Mouse (Mus musculus) layer of hippocampus, adult 11-12 months (tissue): ENCODE measurements at regions not wholly inside any gene's neighbourhood (a gene's known extent, or its start where the extent isn't known, plus 50 kb on each side); places are given as distances from the start of the nearest gene placed in this dataset.

Source experiments
- DNase-seq: peaks from one replicate; pipeline ENCODE4 v3.0.0; 2022; ENCODE audit warnings: low spot score

- no peak for DNase-seq
These were observed 288.3 kb downstream of the Zfp706 start for GRCm38 (mm10) chr15:36719241-36719640.

GRCm38 (mm10) chr15:36717835-36718234, 289.7 kb downstream of the Zfp706 start:
- no peak for DNase-seq

GRCm38 (mm10) chr15:36716686-36717038, 290.9 kb downstream of the Zfp706 start:
- DNase-seq = no peak

- peak; percentile 87 for DNase-seq
These were observed 291.6 kb downstream of the Zfp706 start for GRCm38 (mm10) chr15:36715745-36716685.

- no peak for DNase-seq
These were observed 292.4 kb downstream of the Zfp706 start for GRCm38 (mm10) chr15:36715159-36715558.

GRCm38 (mm10) chr15:36709788-36710187, 297.8 kb downstream of the Zfp706 start:
- no peak for DNase-seq

- DNase-seq = peak; percentile 84
These were observed 299.1 kb downstream of the Zfp706 start for GRCm38 (mm10) chr15:36708471-36708870.

- DNase-seq = peak; percentile 60
These were observed 301.6 kb downstream of the Zfp706 start for GRCm38 (mm10) chr15:36705990-36706389.

- DNase-seq = no peak
These were observed 302.2 kb downstream of the Zfp706 start for GRCm38 (mm10) chr15:36705391-36705790.

- no peak for DNase-seq
These were observed 305.7 kb downstream of the Zfp706 start for GRCm38 (mm10) chr15:36701846-36702245.

- DNase-seq = no peak
These were observed 307.4 kb downstream of the Zfp706 start for GRCm38 (mm10) chr15:36700196-36700595.

GRCm38 (mm10) chr15:36695199-36696129, 312.1 kb downstream of the Zfp706 start:
- peak; percentile 53 for DNase-seq

- no peak for DNase-seq
These were observed 316.4 kb downstream of the Zfp706 start for GRCm38 (mm10) chr15:36691002-36691652.

GRCm38 (mm10) chr15:36689881-36690280, 317.7 kb downstream of the Zfp706 start:
- no peak for DNase-seq

- DNase-seq = no peak
These were observed 318.3 kb downstream of the Zfp706 start for GRCm38 (mm10) chr15:36689301-36689700.

GRCm38 (mm10) chr15:36688051-36688754, 319.4 kb downstream of the Zfp706 start:
- no peak for DNase-seq

GRCm38 (mm10) chr15:36684684-36685083, 322.9 kb downstream of the Zfp706 start:
- DNase-seq = no peak

GRCm38 (mm10) chr15:36682832-36683231, 324.7 kb downstream of the Zfp706 start:
- DNase-seq = peak; percentile 21

GRCm38 (mm10) chr15:36682159-36682558, 325.4 kb downstream of the Zfp706 start:
- DNase-seq = no peak

GRCm38 (mm10) chr15:36680361-36681140, 327.0 kb downstream of the Zfp706 start:
- DNase-seq = no peak

GRCm38 (mm10) chr15:36679577-36679976, 328.0 kb downstream of the Zfp706 start:
- no peak for DNase-seq
